Mouse (Mus musculus) heart, embryonic 11.5 days (tissue): ENCODE results near the gene Scrn3. TPM values are rescaled to one million over a fixed set of nuclear protein-coding genes. Genes with fewer than 3 reads are reported as not detected.

Experiments used
- ATAC-seq: fragments of 200-750 bp; cut with Nextera tagmentation; replicated peaks from 2 replicates; pipeline ENCODE4 v1.8.0; 2017; ENCODE audit warnings: moderate library complexity; ENCODE audit not compliant: insufficient number of reproducible peaks, low FRiP score, low TSS enrichment
- H3K27ac ChIP-seq: fragments of 300-500 bp; sonication (generic); 2 replicates; pipeline ENCODE4 v1.5.1; 2014; ENCODE audit warnings: mild to moderate bottlenecking, low read depth, low read length
- H3K27me3 ChIP-seq: fragments of 300-500 bp; sonication (generic); 2 replicates; pipeline ENCODE4 v1.6.1; 2014; ENCODE audit warnings: mild to moderate bottlenecking, low read length, mixed read lengths; ENCODE audit not compliant: control insufficient read depth, insufficient read depth
- H3K36me3 ChIP-seq: fragments of 300-500 bp; sonication (generic); 2 replicates; pipeline ENCODE4 v1.6.1; 2014; ENCODE audit warnings: mild to moderate bottlenecking, low read length, moderate library complexity, mixed read lengths; ENCODE audit not compliant: control insufficient read depth, insufficient read depth
- H3K4me1 ChIP-seq: fragments of 300-500 bp; sonication (generic); 2 replicates; pipeline ENCODE4 v1.6.1; 2014; ENCODE audit warnings: low read length; ENCODE audit not compliant: control insufficient read depth, insufficient read depth
- H3K4me2 ChIP-seq: fragments of 300-500 bp; sonication (generic); 2 replicates; pipeline ENCODE4 v1.6.1; 2014; ENCODE audit warnings: mild to moderate bottlenecking, moderate library complexity
- H3K4me3 ChIP-seq: fragments of 300-500 bp; sonication (generic); 2 replicates; pipeline ENCODE4 v1.5.1; 2014; ENCODE audit warnings: low read depth, low read length
- H3K9ac ChIP-seq: fragments of 300-500 bp; sonication (generic); 2 replicates; pipeline ENCODE4 v1.6.1; 2014; ENCODE audit warnings: mild to moderate bottlenecking, low read depth, low read length, moderate library complexity
- H3K9me3 ChIP-seq: fragments of 300-500 bp; sonication (generic); replicated peaks from 2 replicates; pipeline ENCODE4 v1.6.1; 2016; ENCODE audit warnings: low read length; ENCODE audit not compliant: control insufficient read depth
- WGBS: fragments of 180-500 bp; shearing (Covaris S2); extraction: QIAGEN DNeasy Blood & Tissue Kit; methylation state at CpG from one replicate; pipeline ENCODE4 v1.1.7; 2014; ENCODE audit not compliant: insufficient replicate concordance; 5-methylcytosine and 5-hydroxymethylcytosine counted together
- polyA plus RNA-seq: library from polyadenylated mRNA; unstranded; fragments of >200 nt; fragmentation: Nextera tagmentation; extraction: Ambion mirVana; gene quantifications from 2 replicates; pipeline ENCODE4 v1.2.1, GENCODE M21; 2014

The Scrn3 gene
- polyA plus RNA-seq = 12.5 and 17.5 TPM in 2 replicates

- H3K4me2 ChIP-seq = peak within 1 kb of the TSS; percentile 93
- peak; percentile 89 for ATAC-seq
- no peaks in the 10 kb centered on the region for H3K27me3 ChIP-seq
- peak within 1 kb of the TSS; percentile 89 for H3K4me3 ChIP-seq
- H3K9ac ChIP-seq = peak within 1 kb of the TSS; percentile 90
- H3K27ac ChIP-seq = peak within 1 kb of the TSS; percentile 86
- H3K9me3 ChIP-seq = no peaks in the 10 kb centered on the region
- peaks cover 5% of the 10 kb centered on the region; the same call in 1 of the 2 replicates for H3K36me3 ChIP-seq
- peaks cover 4% of the 10 kb centered on the region for H3K4me1 ChIP-seq
- under 1% methylated on average over 64 of the region's 64 CpGs for WGBS
Observed at GRCm38 (mm10) chr2:73312152-73313116, at the start of gene Scrn3, which contains the start of gene Cir1. Scrn3 (plus strand) TSS chr2:73312601. Cir1 (minus strand) TSS chr2:73312701.

GRCm38 (mm10) chr2:73263172-73263765, 49.1 kb upstream of the Scrn3 start:
- Histone ChIP-seq H3K4me2 (peak overlapping the region; percentile 92), H3K4me3 (peak overlapping the region; percentile 54), H3K9me3 (no peaks in the 10 kb centered on the region), H3K9ac (no peak overlapping the region; the same call in 1 of the 2 replicates), H3K27ac (no peak overlapping the region), H3K36me3 (no peaks in the 10 kb centered on the region), H3K27me3 (peaks cover 54% of the 10 kb centered on the region), H3K4me1 (peaks cover 12% of the 10 kb centered on the region; the same call in 1 of the 2 replicates)
- 6% methylated on average over 16 of the region's 16 CpGs for WGBS
- no peak for ATAC-seq

GRCm38 (mm10) chr2:73263794-73264610, 48.4 kb upstream of the Scrn3 start:
- H3K27me3 ChIP-seq = peaks cover 59% of the 10 kb centered on the region

GRCm38 (mm10) chr2:73264611-73265195, 47.7 kb upstream of the Scrn3 start:
- Histone ChIP-seq H3K36me3 (no peaks in the 10 kb centered on the region), H3K4me3 (peak overlapping the region; percentile 54), H3K27me3 (peaks cover 63% of the 10 kb centered on the region), H3K9me3 (no peaks in the 10 kb centered on the region), H3K27ac (no peak overlapping the region), H3K9ac (no peak overlapping the region), H3K4me2 (peak overlapping the region; percentile 92), H3K4me1 (peaks cover 12% of the 10 kb centered on the region; the same call in 1 of the 2 replicates)
- WGBS = 3% methylated on average over 11 of the region's 11 CpGs
- no peak; the same call in 1 of the 2 replicates for ATAC-seq

More at GRCm38 (mm10) chr2:73263794-73264610, 48.4 kb upstream of the Scrn3 start:
- H3K9me3 ChIP-seq = no peaks in the 10 kb centered on the region
- under 1% methylated on average over 38 of the region's 38 CpGs for WGBS
- no peaks in the 10 kb centered on the region for H3K36me3 ChIP-seq
- peak overlapping the region; percentile 54 for H3K4me3 ChIP-seq
- no peak overlapping the region; the same call in 1 of the 2 replicates for H3K9ac ChIP-seq
- peaks cover 12% of the 10 kb centered on the region; the same call in 1 of the 2 replicates for H3K4me1 ChIP-seq
- no peak for ATAC-seq
- H3K27ac ChIP-seq = no peak overlapping the region
- H3K4me2 ChIP-seq = peak overlapping the region; percentile 92

- no peak overlapping the region for H3K27ac ChIP-seq
- no peak overlapping the region for H3K9ac ChIP-seq
- H3K4me1 ChIP-seq = peaks cover 16% of the 10 kb centered on the region; the same call in 1 of the 2 replicates
- ATAC-seq = no peak
- H3K36me3 ChIP-seq = no peaks in the 10 kb centered on the region
- no peaks in the 10 kb centered on the region for H3K9me3 ChIP-seq
- no peak overlapping the region for H3K4me2 ChIP-seq
- WGBS = 9% methylated on average over 5 of the region's 5 CpGs
- no peak overlapping the region for H3K4me3 ChIP-seq
- peaks cover 76% of the 10 kb centered on the region for H3K27me3 ChIP-seq
Observed at GRCm38 (mm10) chr2:73266011-73266410, 46.4 kb upstream of the Scrn3 start.

- H3K9me3 ChIP-seq = no peaks in the 10 kb centered on the region
- H3K4me1 ChIP-seq = peaks cover 16% of the 10 kb centered on the region; the same call in 1 of the 2 replicates
- no peak overlapping the region for H3K27ac ChIP-seq
- H3K4me2 ChIP-seq = no peak overlapping the region
- WGBS = 23% methylated on average over 1 of the region's 1 CpGs
- no peak overlapping the region for H3K9ac ChIP-seq
- peaks cover 82% of the 10 kb centered on the region for H3K27me3 ChIP-seq
- no peaks in the 10 kb centered on the region for H3K36me3 ChIP-seq
- no peak overlapping the region for H3K4me3 ChIP-seq
- no peak for ATAC-seq
Observed at GRCm38 (mm10) chr2:73266623-73267022, 45.8 kb upstream of the Scrn3 start.

- WGBS = 29% methylated on average over 3 of the region's 3 CpGs
- no peak overlapping the region for H3K27ac ChIP-seq
- H3K9ac ChIP-seq = no peak overlapping the region
- H3K27me3 ChIP-seq = peaks cover 86% of the 10 kb centered on the region
- H3K9me3 ChIP-seq = no peaks in the 10 kb centered on the region
- no peak overlapping the region for H3K4me3 ChIP-seq
- H3K4me2 ChIP-seq = no peak overlapping the region
- ATAC-seq = no peak
- no peaks in the 10 kb centered on the region for H3K36me3 ChIP-seq
- peaks cover 19% of the 10 kb centered on the region; the same call in 1 of the 2 replicates for H3K4me1 ChIP-seq
Observed at GRCm38 (mm10) chr2:73267231-73267630, 45.2 kb upstream of the Scrn3 start.
